Mouse (Mus musculus): ENCODE results near the gene Tex9.

DNA sequence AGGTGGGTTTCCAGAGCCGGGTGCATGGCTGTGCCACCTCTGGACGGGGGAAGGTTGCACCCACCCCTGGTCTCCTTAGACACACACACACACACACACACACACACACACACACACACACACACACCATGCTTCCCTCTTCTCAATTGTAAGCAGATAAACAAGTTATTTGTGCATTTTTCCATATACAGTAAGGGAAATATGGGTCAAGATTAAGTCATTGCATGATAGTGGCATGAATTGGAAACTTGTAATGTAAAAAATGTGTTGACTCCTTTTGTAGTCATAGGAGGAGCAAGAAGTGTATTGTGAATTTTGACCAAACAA, 41.0 kb upstream of the Tex9 start:
- TF ChIP-seq CTCF (IDR thresholded peaks at IDR 0.05; ENCODE audit: extremely low read depth, insufficient read depth, low read length) (no peak), POLR2A (IDR thresholded peaks at IDR 0.05; ENCODE audit: extremely low read depth, insufficient read depth, low read length) (no peak)
